Mouse (Mus musculus) forebrain, embryonic 16.5 days (tissue): ENCODE measurements around the gene Rad51b. TPM values are rescaled to one million over a fixed set of nuclear protein-coding genes. Genes with fewer than 3 reads are reported as not detected.

Experiments
- ATAC-seq: fragments of 200-750 bp; cut with Nextera tagmentation; 2 replicates; pipeline ENCODE4 v1.8.0; 2017; ENCODE audit warnings: mild to moderate bottlenecking, moderate library complexity
- H3K27ac ChIP-seq: fragments of 300-500 bp; sonication (generic); 2 replicates; pipeline ENCODE4 v1.5.1; 2014; ENCODE audit warnings: low read length, control low read depth
- H3K27me3 ChIP-seq: fragments of 300-500 bp; sonication (generic); replicated peaks from 2 replicates; pipeline ENCODE4 v1.6.1; 2014; ENCODE audit warnings: low read length; ENCODE audit not compliant: control insufficient read depth, insufficient read depth
- H3K36me3 ChIP-seq: fragments of 300-500 bp; sonication (generic); 2 replicates; pipeline ENCODE4 v1.6.1; 2014; ENCODE audit not compliant: control insufficient read depth, insufficient read depth
- H3K4me1 ChIP-seq: fragments of 300-500 bp; sonication (generic); replicated peaks from 2 replicates; pipeline ENCODE4 v1.6.1; 2014; ENCODE audit warnings: low read length; ENCODE audit not compliant: control insufficient read depth, insufficient read depth
- H3K4me2 ChIP-seq: fragments of 300-500 bp; sonication (generic); 2 replicates; pipeline ENCODE4 v1.6.1; 2014; ENCODE audit warnings: mild to moderate bottlenecking, low read length, control low read depth
- H3K4me3 ChIP-seq: fragments of 300-500 bp; sonication (generic); replicated peaks from 2 replicates; pipeline ENCODE4 v1.5.1; 2014; ENCODE audit warnings: mild to moderate bottlenecking, low read length, control low read depth
- H3K9ac ChIP-seq: fragments of 300-500 bp; sonication (generic); replicated peaks from 2 replicates; pipeline ENCODE4 v1.6.1; 2014; ENCODE audit warnings: low read depth, low read length, control low read depth
- H3K9me3 ChIP-seq: fragments of 300-500 bp; sonication (generic); 2 replicates; pipeline ENCODE4 v1.6.1; 2016; ENCODE audit warnings: low read length; ENCODE audit not compliant: control insufficient read depth
- WGBS: fragments of 180-500 bp; shearing (Covaris S2); extraction: QIAGEN DNeasy Blood & Tissue Kit; methylation state at CpG from one replicate; pipeline ENCODE4 v1.1.7; 2014; 5-methylcytosine and 5-hydroxymethylcytosine counted together
- polyA plus RNA-seq: library from polyadenylated mRNA; unstranded; fragments of >200 nt; fragmentation: Nextera tagmentation; extraction: Ambion mirVana; gene quantifications from 2 replicates; pipeline ENCODE4 v1.2.1, GENCODE M21; 2015

The Rad51b gene
- polyA plus RNA-seq, 1 experiment from 2014 or later, result 2.6 TPM

GRCm38 (mm10) chr12:79735341-79735785 lies 438.3 kb downstream of the Rad51b start:
- H3K36me3 ChIP-seq, result no peaks in the 10 kb centered on the region
- no peak overlapping the region for H3K27ac ChIP-seq
- no peak overlapping the region for H3K4me2 ChIP-seq
- H3K9me3 ChIP-seq, result no peaks in the 10 kb centered on the region
- H3K9ac ChIP-seq, result no peak overlapping the region
- H3K27me3 ChIP-seq, result no peaks in the 10 kb centered on the region
- no peak for ATAC-seq
- 78% methylated on average over 13 of the region's 13 CpGs for WGBS
- peaks cover 9% of the 10 kb centered on the region for H3K4me1 ChIP-seq
- H3K4me3 ChIP-seq, result no peak overlapping the region

- H3K9ac ChIP-seq, result no peak overlapping the region
- ATAC-seq, result no peak
- H3K4me3 ChIP-seq, result no peak overlapping the region
- H3K36me3 ChIP-seq, result no peaks in the 10 kb centered on the region
- H3K27ac ChIP-seq, result no peak overlapping the region
- peaks cover 9% of the 10 kb centered on the region for H3K4me1 ChIP-seq
- H3K9me3 ChIP-seq, result no peaks in the 10 kb centered on the region
- no peaks in the 10 kb centered on the region for H3K27me3 ChIP-seq
- WGBS, result 88% methylated on average over 4 of the region's 4 CpGs
- H3K4me2 ChIP-seq, result no peak overlapping the region
These were observed 438.8 kb downstream of the Rad51b start for GRCm38 (mm10) chr12:79735882-79736281.

GRCm38 (mm10) chr12:79738700-79739099 lies 441.6 kb downstream of the Rad51b start:
- H3K4me3 ChIP-seq, result no peak overlapping the region
- H3K4me1 ChIP-seq, result no peaks in the 10 kb centered on the region; the same call in 1 of the 2 replicates
- no peak overlapping the region for H3K9ac ChIP-seq
- H3K4me2 ChIP-seq, result no peak overlapping the region
- H3K36me3 ChIP-seq, result no peaks in the 10 kb centered on the region
- H3K9me3 ChIP-seq, result no peaks in the 10 kb centered on the region
- H3K27me3 ChIP-seq, result no peaks in the 10 kb centered on the region
- no peak for ATAC-seq
- no peak overlapping the region for H3K27ac ChIP-seq

GRCm38 (mm10) chr12:79739918-79740639 lies 443.0 kb downstream of the Rad51b start:
- no peak for ATAC-seq
- H3K4me1 ChIP-seq, result no peaks in the 10 kb centered on the region; the same call in 1 of the 2 replicates
- H3K27ac ChIP-seq, result no peak overlapping the region
- no peaks in the 10 kb centered on the region for H3K27me3 ChIP-seq
- H3K4me3 ChIP-seq, result no peak overlapping the region
- no peaks in the 10 kb centered on the region for H3K36me3 ChIP-seq
- WGBS, result 94% methylated on average over 11 of the region's 11 CpGs
- H3K4me2 ChIP-seq, result no peak overlapping the region
- H3K9me3 ChIP-seq, result no peaks in the 10 kb centered on the region
- no peak overlapping the region for H3K9ac ChIP-seq

- no peak; the same call in 1 of the 2 replicates for ATAC-seq
- H3K9ac ChIP-seq, result no peak overlapping the region
- no peaks in the 10 kb centered on the region for H3K27me3 ChIP-seq
- peaks cover 3% of the 10 kb centered on the region; the same call in 1 of the 2 replicates for H3K4me1 ChIP-seq
- WGBS, result 31% methylated on average over 7 of the region's 7 CpGs
- no peak overlapping the region for H3K27ac ChIP-seq
- H3K4me3 ChIP-seq, result no peak overlapping the region
- no peak overlapping the region for H3K4me2 ChIP-seq
- no peaks in the 10 kb centered on the region for H3K9me3 ChIP-seq
- H3K36me3 ChIP-seq, result no peaks in the 10 kb centered on the region
These were observed 445.1 kb downstream of the Rad51b start for GRCm38 (mm10) chr12:79742211-79742610.

- Histone ChIP-seq H3K9me3 (no peaks in the 10 kb centered on the region), H3K27me3 (no peaks in the 10 kb centered on the region), H3K4me3 (no peak overlapping the region), H3K4me1 (peaks cover 3% of the 10 kb centered on the region; the same call in 1 of the 2 replicates), H3K36me3 (no peaks in the 10 kb centered on the region), H3K9ac (no peak overlapping the region), H3K4me2 (no peak overlapping the region), H3K27ac (no peak overlapping the region)
- WGBS, result 80% methylated on average over 6 of the region's 6 CpGs
- ATAC-seq, result no peak
These were observed 447.0 kb downstream of the Rad51b start for GRCm38 (mm10) chr12:79744131-79744530.

GRCm38 (mm10) chr12:79745225-79745624 lies 448.1 kb downstream of the Rad51b start:
- no peak overlapping the region for H3K4me3 ChIP-seq
- no peaks in the 10 kb centered on the region for H3K27me3 ChIP-seq
- no peaks in the 10 kb centered on the region for H3K36me3 ChIP-seq
- no peak overlapping the region for H3K9ac ChIP-seq
- peaks cover 9% of the 10 kb centered on the region for H3K4me1 ChIP-seq
- no peak overlapping the region for H3K4me2 ChIP-seq
- no peak for ATAC-seq
- no peaks in the 10 kb centered on the region for H3K9me3 ChIP-seq
- 90% methylated on average over 5 of the region's 5 CpGs for WGBS
- no peak overlapping the region for H3K27ac ChIP-seq

GRCm38 (mm10) chr12:79745845-79746510 lies 448.9 kb downstream of the Rad51b start:
- no peak for ATAC-seq
- Histone ChIP-seq H3K9me3 (no peaks in the 10 kb centered on the region), H3K9ac (no peak overlapping the region), H3K4me1 (peaks cover 13% of the 10 kb centered on the region), H3K36me3 (no peaks in the 10 kb centered on the region), H3K27me3 (no peaks in the 10 kb centered on the region), H3K4me3 (no peak overlapping the region), H3K27ac (no peak overlapping the region), H3K4me2 (no peak overlapping the region)
- WGBS, result 52% methylated on average over 10 of the region's 10 CpGs

GRCm38 (mm10) chr12:79747541-79747940 lies 450.5 kb downstream of the Rad51b start:
- no peak overlapping the region for H3K27ac ChIP-seq
- H3K36me3 ChIP-seq, result no peaks in the 10 kb centered on the region
- H3K4me2 ChIP-seq, result no peak overlapping the region
- 97% methylated on average over 3 of the region's 3 CpGs for WGBS
- H3K9me3 ChIP-seq, result no peaks in the 10 kb centered on the region
- no peak overlapping the region for H3K4me3 ChIP-seq
- no peak for ATAC-seq
- H3K4me1 ChIP-seq, result peaks cover 25% of the 10 kb centered on the region
- no peak overlapping the region for H3K9ac ChIP-seq
- H3K27me3 ChIP-seq, result no peaks in the 10 kb centered on the region
